8 mouse cellular contexts compared by ENCODE assay signal in the genomic region with DNA sequence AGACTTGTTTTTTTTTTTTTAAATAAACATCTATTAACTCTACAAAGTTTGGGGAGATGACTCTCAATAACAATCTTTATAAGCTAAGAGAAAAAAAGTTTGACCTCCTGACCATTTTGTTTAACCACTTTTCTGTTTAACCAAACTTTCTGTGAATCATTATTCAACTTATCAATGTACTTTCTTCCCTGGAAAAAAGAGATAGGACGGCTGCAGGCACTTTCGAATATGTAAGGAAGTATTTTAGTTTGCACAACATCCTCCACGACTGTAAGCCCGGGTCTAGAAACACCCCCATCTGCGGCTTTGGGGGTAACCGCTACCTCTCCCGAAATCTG. TPM values are rescaled to one million over a fixed set of nuclear protein-coding genes. Genes with fewer than 3 reads are reported as not detected.
DNase-seq lines count a peak whose midpoint lies in the region; ATAC-seq and TF ChIP-seq lines count a peak whose summit lies in the region.

No protein-coding gene starts in this region.

- H3K36me3 ChIP-seq in heart, postnatal 0 days (replicated peaks; ENCODE audit: control insufficient read depth, insufficient read depth, low read length) = no peaks in the 10 kb centered on the region
- peaks cover 0 to 2% of the 10 kb centered on the region in 2 experiments; a peak in 1 of 4 replicates for H3K36me3 ChIP-seq in MEL (ENCODE audit: control insufficient read depth in 1 of 2, insufficient read depth in 2 of 2, low read length in 2 of 2)
- peaks cover 23% of the 10 kb centered on the region for H3K36me3 ChIP-seq in midbrain, embryonic 10.5 days

- H3K4me1 ChIP-seq in heart, postnatal 0 days (ENCODE audit: control insufficient read depth, insufficient read depth) = no peaks in the 10 kb centered on the region
- peaks cover 0 to 6% of the 10 kb centered on the region in 2 experiments; a peak in 2 of 4 replicates for H3K4me1 ChIP-seq in MEL (ENCODE audit: control insufficient read depth in 1 of 2, insufficient read depth in 2 of 2, low read length in 2 of 2)
- H3K4me1 ChIP-seq in midbrain, embryonic 10.5 days = no peaks in the 10 kb centered on the region

- peak overlapping the region; percentile 74 for H3K4me3 ChIP-seq in heart, postnatal 0 days (ENCODE audit: low read depth, low read length)
- H3K4me3 ChIP-seq in MEL (ENCODE audit: control insufficient read depth in 1 of 2, insufficient read depth in 1 of 2, low read depth in 2 of 2, low read length in 2 of 2) = peak overlapping the region; percentile 62 to 78
- H3K4me3 ChIP-seq in midbrain, embryonic 10.5 days = peak overlapping the region; percentile 63

- H3K4me2 ChIP-seq in heart, postnatal 0 days (ENCODE audit: low read depth, low read length) = peak overlapping the region; percentile 72

- WGBS in heart, postnatal 0 days = 16% methylated on average over 7 of the region's 7 CpGs
- 21% methylated on average over 7 of the region's 7 CpGs for WGBS in midbrain, embryonic 10.5 days

- TF ChIP-seq EP300 in heart, postnatal 0 days (IDR thresholded peaks at IDR 0.05; ENCODE audit: low read depth) = no peak
- TF ChIP-seq EP300 in MEL (IDR thresholded peaks at IDR 0.05; ENCODE audit: low read depth in 1 of 2, low read length in 2 of 2) = no peak

- no peak for TF ChIP-seq POLR2A in MEL (IDR thresholded peaks at IDR 0.05; ENCODE audit: control insufficient read depth in 1 of 2, insufficient read depth in 1 of 2, low read depth in 1 of 2, low read length in 2 of 2, poor library complexity in 1 of 2)

- DNase-seq in heart, postnatal 0 days (ENCODE audit: low spot score) = no peak
- no peak for DNase-seq in heart, postnatal 36 days
- no peak for DNase-seq in MEL (ENCODE audit: low read depth, low spot score)
- DNase-seq in midbrain, embryonic 10.5 days (ENCODE audit: low spot score) = no peak
- no peak for DNase-seq in gastrocnemius, adult 8-10 months (ENCODE audit: low spot score in 2 of 2)
- DNase-seq in cerebellum, postnatal 25 days = no peak
- no peak for DNase-seq in adrenal gland, postnatal 4 days (ENCODE audit: low spot score in 2 of 2)

- no peaks in the 10 kb centered on the region for H3K27me3 ChIP-seq in heart, postnatal 0 days (ENCODE audit: control insufficient read depth, insufficient read depth, low read length)
- no peaks in the 10 kb centered on the region for H3K27me3 ChIP-seq in MEL (ENCODE audit: control insufficient read depth in 1 of 2, insufficient read depth in 2 of 2, low read length in 2 of 2)
- H3K27me3 ChIP-seq in midbrain, embryonic 10.5 days (ENCODE audit: low read depth, poor library complexity, severe bottlenecking) = no peaks in the 10 kb centered on the region

- intact Hi-C loops in heart, postnatal 36 days (cut with DNase I) = loop anchor here (5.0 kb wide), 1 partner anchor 120 kb away; a partner anchor contains a TSS

- TF ChIP-seq RAD21 in MEL (IDR thresholded peaks at IDR 0.05; ENCODE audit: low read depth, low read length) = no peak

- no peak for ATAC-seq in heart, postnatal 0 days (ENCODE audit: insufficient read depth, low read depth)
- ATAC-seq in granulocyte monocyte progenitor cell, adult 5-6 weeks (replicated peaks; ENCODE audit: poor library complexity, severe bottlenecking) = peak; percentile 93

- peaks cover 3% of the 10 kb centered on the region; the same call in 1 of the 2 replicates for H3K79me2 ChIP-seq in MEL (ENCODE audit: control insufficient read depth, insufficient read depth, low read length, poor library complexity)

- peak overlapping the region; percentile 87 for H3K27ac ChIP-seq in heart, postnatal 0 days (ENCODE audit: low read depth)
- H3K27ac ChIP-seq in MEL (ENCODE audit: control insufficient read depth, low read depth, low read length) = peak overlapping the region; percentile 77; the same call in 1 of the 2 replicates
- peak overlapping the region; percentile 91 for H3K27ac ChIP-seq in midbrain, embryonic 10.5 days (replicated peaks)

- H3K9me3 ChIP-seq in heart, postnatal 0 days (replicated peaks; ENCODE audit: control insufficient read depth, low read length) = no peaks in the 10 kb centered on the region
- H3K9me3 ChIP-seq in MEL (replicated peaks; ENCODE audit: insufficient read depth, low read length) = no peaks in the 10 kb centered on the region
- H3K9me3 ChIP-seq in midbrain, embryonic 10.5 days (replicated peaks) = no peaks in the 10 kb centered on the region

- no peak for TF ChIP-seq CTCF in heart, postnatal 0 days (IDR thresholded peaks at IDR 0.05; ENCODE audit: low read depth)
- no peak for TF ChIP-seq CTCF in MEL (IDR thresholded peaks at IDR 0.05 in 2 of 3, conservative IDR thresholded peaks at IDR 0.05 in 1 of 3; ENCODE audit: control insufficient read depth in 1 of 3, insufficient read depth in 1 of 3, low read depth in 2 of 3, low read length in 3 of 3, poor library complexity in 1 of 3, severe bottlenecking in 1 of 3)

- peak overlapping the region; percentile 71 for H3K9ac ChIP-seq in heart, postnatal 0 days (replicated peaks; ENCODE audit: low read depth, low read length)
- H3K9ac ChIP-seq in MEL (ENCODE audit: control insufficient read depth, low read depth, low read length, poor library complexity, severe bottlenecking) = peak overlapping the region; percentile 75

TF ChIP-seq in MEL, 35 proteins besides CTCF, POLR2A, EP300 and RAD21:
- TF ChIP-seq GABPA (IDR thresholded peaks at IDR 0.05; ENCODE audit: low read depth, low read length) (no peak), BHLHE40 (IDR thresholded peaks at IDR 0.05; ENCODE audit: borderline replicate concordance, low read depth, low read length) (no peak), ZKSCAN1 (IDR thresholded peaks at IDR 0.05; ENCODE audit: low read depth, low read length) (no peak), MAZ (IDR thresholded peaks at IDR 0.05; ENCODE audit: low read depth, low read length) (no peak), CHD1 (IDR thresholded peaks at IDR 0.05; ENCODE audit: low read depth, low read length) (no peak), RCOR1 (IDR thresholded peaks at IDR 0.05; ENCODE audit: low read depth, low read length) (peak; percentile 27; the same call in 1 of the 2 replicates)

RNA-seq across cellular contexts. Expression of a gene that starts 3.0 kb away (rescaled TPM):
- total RNA-seq in heart, postnatal 0 days (2014; rRNA removed; ENCODE audit: low replicate concordance) = 169 and 178 TPM in 2 replicates
- 162 and 175 TPM in 2 replicates for polyA plus RNA-seq in heart, postnatal 0 days (2015; fragmentation: Nextera tagmentation; extraction: Ambion mirVana)
- total RNA-seq in heart, postnatal 36 days (2021) = 10 to 100 TPM; 22.6 to 33.4 TPM
- 24.3 and 31.1 TPM in 2 replicates for total RNA-seq in MEL (2012; rRNA removed)
- 10 to 100 TPM in 1 of 2 experiments, not detected in 1; 34.5 TPM for polyA plus RNA-seq in MEL (2012; ENCODE audit: insufficient read depth in 1 of 2, insufficient read length in 2 of 2, low read depth in 1 of 2, low replicate concordance in 2 of 2, missing spikeins in 1 of 2)
- 38.6 and 49.1 TPM in 2 replicates for total RNA-seq in granulocyte monocyte progenitor cell, adult 5-6 weeks (2014; fragmentation: Nextera tagmentation)
- total RNA-seq in granulocyte monocyte progenitor cell, adult 5-6 weeks (2017) = 35.9 and 40.9 TPM in 2 replicates
- 274 and 302 TPM in 2 replicates for polyA plus RNA-seq in midbrain, embryonic 10.5 days (2016; fragmentation: Nextera tagmentation; extraction: Ambion mirVana)
- total RNA-seq in gastrocnemius, adult 8-10 months (2022) = 1 to 10 TPM; 4.7 to 6.7 (median 5.5) TPM
- total RNA-seq in adrenal gland, postnatal 4 days (2021) = 100 to 1,000 TPM in 1 of 2 experiments, 10 to 100 TPM in 1; 87.6 to 110 TPM
